Mouse (Mus musculus): ENCODE measurements around the gene Hsf2bp. TPM values are rescaled to one million over a fixed set of nuclear protein-coding genes. Genes with fewer than 3 reads are reported as not detected.
A peak's percentile ranks its signal among the peaks of the same experiment; 100 is the strongest.

The Hsf2bp gene
- polyA plus RNA-seq, 1 experiment from 2014 or later = 0.13 TPM

- 94% methylated on average over 2 of the region's 2 CpGs for WGBS (ENCODE audit: insufficient replicate concordance)
Measured at GRCm38 (mm10) chr17:32057843-32058242, 21.7 kb upstream of the Hsf2bp start.

DNA sequence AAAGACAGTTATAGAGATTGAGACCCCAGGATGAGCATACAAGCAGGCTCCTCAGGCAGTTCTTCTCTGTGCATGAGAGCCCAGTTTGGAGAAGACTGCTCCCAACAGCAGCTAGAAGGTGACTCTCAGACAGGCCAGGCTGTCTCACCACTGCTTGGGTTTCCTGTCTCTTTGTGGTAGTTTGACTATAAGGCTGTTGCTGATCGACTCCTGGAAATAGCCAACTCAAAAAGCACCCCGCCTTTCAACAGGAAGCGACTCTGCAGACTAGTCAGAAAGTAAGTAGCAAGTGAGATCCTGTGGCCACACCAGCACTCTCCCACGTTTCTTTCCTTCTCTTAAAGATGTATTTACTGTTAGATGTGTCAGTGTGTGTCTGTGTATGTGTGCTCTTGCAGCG lies 17.5 kb upstream of the Hsf2bp start:
- H3K36me3 ChIP-seq = peaks cover 100% of the 10 kb centered on the region
- WGBS (ENCODE audit: insufficient replicate concordance) = 78% methylated on average over 5 of the region's 5 CpGs
- ATAC-seq = no peak

More at GRCm38 (mm10) chr17:32057843-32058242, 21.7 kb upstream of the Hsf2bp start:
- no peak overlapping the region for H3K27ac ChIP-seq
- no peaks in the 10 kb centered on the region for H3K9me3 ChIP-seq (replicated peaks)
- no peak overlapping the region for H3K4me3 ChIP-seq
- H3K9ac ChIP-seq = no peak overlapping the region
- H3K4me1 ChIP-seq = no peaks in the 10 kb centered on the region
- H3K36me3 ChIP-seq = peaks cover 93% of the 10 kb centered on the region
- no peak overlapping the region for H3K4me2 ChIP-seq
- H3K27me3 ChIP-seq (replicated peaks) = no peaks in the 10 kb centered on the region
- ATAC-seq = no peak

GRCm38 (mm10) chr17:32052237-32053080 lies 16.3 kb upstream of the Hsf2bp start:
- Histone ChIP-seq H3K27ac (no peak overlapping the region), H3K9ac (no peak overlapping the region), H3K4me1 (peaks cover 3% of the 10 kb centered on the region; the same call in 1 of the 2 replicates), H3K4me3 (no peak overlapping the region), H3K27me3 (replicated peaks) (no peaks in the 10 kb centered on the region), H3K36me3 (peaks cover 100% of the 10 kb centered on the region), H3K4me2 (no peak overlapping the region), H3K9me3 (replicated peaks) (no peaks in the 10 kb centered on the region)
- no peak for ATAC-seq
- 72% methylated on average over 5 of the region's 5 CpGs for WGBS (ENCODE audit: insufficient replicate concordance)

More for the DNA sequence above, 17.5 kb upstream of the Hsf2bp start:
- Histone ChIP-seq H3K4me1 (peaks cover 3% of the 10 kb centered on the region; the same call in 1 of the 2 replicates), H3K9me3 (replicated peaks) (no peaks in the 10 kb centered on the region), H3K27ac (no peak overlapping the region), H3K4me3 (no peak overlapping the region), H3K27me3 (replicated peaks) (no peaks in the 10 kb centered on the region), H3K9ac (no peak overlapping the region), H3K4me2 (no peak overlapping the region)

DNA sequence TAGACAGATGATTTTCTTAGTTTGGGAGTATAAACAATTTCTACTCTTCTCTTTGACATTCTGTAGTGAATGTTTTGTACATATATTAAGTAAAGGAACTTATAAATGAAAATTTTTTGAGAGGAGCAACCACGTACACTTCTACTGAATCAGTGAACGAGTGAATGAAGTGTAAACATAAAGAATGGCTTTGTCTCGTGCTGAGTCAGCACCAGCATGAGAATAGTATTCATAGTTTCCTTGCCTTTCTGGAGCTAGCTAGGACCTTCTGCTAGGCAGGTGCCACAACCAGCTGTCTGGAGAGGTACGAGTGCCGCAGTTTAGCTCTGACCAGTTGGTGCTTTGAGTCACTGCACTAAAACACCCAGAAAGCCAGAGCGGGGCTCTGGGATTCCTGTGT lies 14.5 kb upstream of the Hsf2bp start:
- Histone ChIP-seq H3K27ac (no peak overlapping the region), H3K9me3 (replicated peaks) (no peaks in the 10 kb centered on the region), H3K27me3 (replicated peaks) (no peaks in the 10 kb centered on the region), H3K4me1 (peaks cover 3% of the 10 kb centered on the region; the same call in 1 of the 2 replicates), H3K4me2 (no peak overlapping the region), H3K36me3 (peaks cover 100% of the 10 kb centered on the region), H3K4me3 (no peak overlapping the region), H3K9ac (no peak overlapping the region)
- no peak for ATAC-seq
- 76% methylated on average over 6 of the region's 6 CpGs for WGBS (ENCODE audit: insufficient replicate concordance)

DNA sequence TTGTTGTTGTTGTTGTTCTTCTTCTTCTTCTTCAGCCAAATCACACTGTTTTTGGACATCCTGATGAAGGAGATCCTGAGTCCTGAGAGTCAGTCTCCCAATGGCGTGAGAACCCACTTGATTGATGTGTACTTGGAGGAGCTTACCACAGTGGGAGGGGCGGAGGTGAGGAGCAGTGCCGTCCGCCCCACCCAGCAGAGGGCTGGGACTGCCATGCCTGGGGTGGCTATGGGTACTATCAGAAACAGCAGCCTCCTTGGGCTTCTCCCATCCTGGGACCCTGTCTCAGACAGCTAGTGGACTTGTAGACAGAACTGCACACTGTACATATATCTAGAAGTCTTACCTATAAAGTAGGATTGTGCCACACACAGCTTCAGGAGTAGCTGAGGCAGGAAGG lies 13.8 kb upstream of the Hsf2bp start:
- peak; percentile 55; the same call in 1 of the 2 replicates for ATAC-seq
- WGBS (ENCODE audit: insufficient replicate concordance) = 58% methylated on average over 4 of the region's 4 CpGs
- Histone ChIP-seq H3K27me3 (replicated peaks) (no peaks in the 10 kb centered on the region), H3K9me3 (replicated peaks) (no peaks in the 10 kb centered on the region), H3K36me3 (peaks cover 97% of the 10 kb centered on the region), H3K4me2 (no peak overlapping the region), H3K9ac (no peak overlapping the region), H3K4me1 (peaks cover 3% of the 10 kb centered on the region; the same call in 1 of the 2 replicates), H3K4me3 (no peak overlapping the region), H3K27ac (no peak overlapping the region)

- Histone ChIP-seq H3K9me3 (replicated peaks) (no peaks in the 10 kb centered on the region), H3K4me1 (peaks cover 3% of the 10 kb centered on the region; the same call in 1 of the 2 replicates), H3K27me3 (replicated peaks) (no peaks in the 10 kb centered on the region), H3K27ac (no peak overlapping the region), H3K9ac (no peak overlapping the region), H3K4me2 (no peak overlapping the region), H3K36me3 (peaks cover 85% of the 10 kb centered on the region), H3K4me3 (no peak overlapping the region)
- 86% methylated on average over 5 of the region's 5 CpGs for WGBS (ENCODE audit: insufficient replicate concordance)
- ATAC-seq = no peak
Measured at GRCm38 (mm10) chr17:32048351-32048750, 12.2 kb upstream of the Hsf2bp start.

GRCm38 (mm10) chr17:32046541-32046940 lies 10.4 kb upstream of the Hsf2bp start:
- 74% methylated on average over 5 of the region's 5 CpGs for WGBS (ENCODE audit: insufficient replicate concordance)
- Histone ChIP-seq H3K4me1 (peaks cover 10% of the 10 kb centered on the region; the same call in 1 of the 2 replicates), H3K27me3 (replicated peaks) (no peaks in the 10 kb centered on the region), H3K36me3 (peaks cover 69% of the 10 kb centered on the region), H3K4me2 (no peak overlapping the region), H3K9me3 (replicated peaks) (no peaks in the 10 kb centered on the region), H3K9ac (no peak overlapping the region), H3K4me3 (no peak overlapping the region), H3K27ac (no peak overlapping the region)
- no peak for ATAC-seq

DNA sequence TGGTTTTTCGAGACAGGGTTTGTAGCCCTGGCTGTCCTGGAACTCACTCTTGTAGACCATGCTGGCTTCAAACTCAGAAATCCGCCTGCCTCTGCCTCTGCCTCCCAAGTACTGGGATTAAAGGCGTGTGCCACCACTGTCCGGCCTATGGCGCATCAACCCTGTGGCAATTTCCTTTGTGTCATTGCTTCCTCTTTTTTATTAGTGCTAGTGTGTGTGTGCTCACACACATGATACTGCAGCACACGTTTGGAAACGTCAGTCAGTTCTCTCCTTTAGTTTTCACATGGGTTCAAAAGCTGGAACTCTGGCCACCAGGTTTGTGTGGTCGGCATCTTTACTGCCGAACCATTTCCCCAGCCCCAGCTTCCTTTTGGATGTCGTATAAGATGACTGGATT lies 4.1 kb upstream of the Hsf2bp start:
- Histone ChIP-seq H3K9ac (no peak overlapping the region), H3K9me3 (replicated peaks) (no peaks in the 10 kb centered on the region), H3K4me1 (peaks cover 42% of the 10 kb centered on the region), H3K27me3 (replicated peaks) (no peaks in the 10 kb centered on the region), H3K27ac (no peak overlapping the region), H3K36me3 (peaks cover 20% of the 10 kb centered on the region), H3K4me3 (no peak overlapping the region), H3K4me2 (no peak overlapping the region)
- no peak for ATAC-seq
- WGBS (ENCODE audit: insufficient replicate concordance) = 55% methylated on average over 10 of the region's 10 CpGs

- Histone ChIP-seq H3K4me1 (peaks cover 37% of the 10 kb centered on the region), H3K27ac (peak overlapping the region; percentile 76), H3K9ac (peak overlapping the region; percentile 75), H3K9me3 (replicated peaks) (no peaks in the 10 kb centered on the region), H3K27me3 (replicated peaks) (no peaks in the 10 kb centered on the region), H3K36me3 (peaks cover 13% of the 10 kb centered on the region), H3K4me3 (peak overlapping the region; percentile 87), H3K4me2 (peak overlapping the region; percentile 92)
- peak; percentile 51 for ATAC-seq
- under 1% methylated on average over 46 of the region's 46 CpGs for WGBS (ENCODE audit: insufficient replicate concordance)
Measured at GRCm38 (mm10) chr17:32036509-32037438, 625 bp upstream of the Hsf2bp start.

GRCm38 (mm10) chr17:32034322-32034721 lies 1.8 kb downstream of the Hsf2bp start:
- H3K4me2 ChIP-seq = no peak overlapping the region
- 82% methylated on average over 23 of the region's 23 CpGs for WGBS (ENCODE audit: insufficient replicate concordance)
- no peaks in the 10 kb centered on the region for H3K27me3 ChIP-seq (replicated peaks)
- H3K9ac ChIP-seq = no peak overlapping the region
- no peak overlapping the region for H3K27ac ChIP-seq
- H3K4me3 ChIP-seq = no peak overlapping the region
- no peak for ATAC-seq
- H3K4me1 ChIP-seq = peaks cover 35% of the 10 kb centered on the region
- H3K9me3 ChIP-seq (replicated peaks) = no peaks in the 10 kb centered on the region
- peaks cover 8% of the 10 kb centered on the region for H3K36me3 ChIP-seq

GRCm38 (mm10) chr17:32031684-32032083 lies 4.5 kb downstream of the Hsf2bp start:
- H3K9ac ChIP-seq = no peak overlapping the region
- peaks cover 11% of the 10 kb centered on the region for H3K4me1 ChIP-seq
- no peak for ATAC-seq
- H3K4me3 ChIP-seq = no peak overlapping the region
- H3K9me3 ChIP-seq (replicated peaks) = no peaks in the 10 kb centered on the region
- 67% methylated on average over 7 of the region's 7 CpGs for WGBS (ENCODE audit: insufficient replicate concordance)
- no peak overlapping the region for H3K27ac ChIP-seq
- no peak overlapping the region for H3K4me2 ChIP-seq
- H3K27me3 ChIP-seq (replicated peaks) = no peaks in the 10 kb centered on the region
- H3K36me3 ChIP-seq = no peaks in the 10 kb centered on the region

GRCm38 (mm10) chr17:32028301-32028700 lies 7.8 kb downstream of the Hsf2bp start:
- H3K27me3 ChIP-seq (replicated peaks) = no peaks in the 10 kb centered on the region
- no peak overlapping the region for H3K4me2 ChIP-seq
- H3K4me3 ChIP-seq = no peak overlapping the region
- H3K9ac ChIP-seq = no peak overlapping the region
- 50% methylated on average over 3 of the region's 3 CpGs for WGBS (ENCODE audit: insufficient replicate concordance)
- no peak for ATAC-seq
- H3K9me3 ChIP-seq (replicated peaks) = no peaks in the 10 kb centered on the region
- H3K27ac ChIP-seq = no peak overlapping the region
- H3K36me3 ChIP-seq = no peaks in the 10 kb centered on the region
- no peaks in the 10 kb centered on the region for H3K4me1 ChIP-seq

Measured in liver, embryonic 12.5 days (tissue).